Mouse (Mus musculus): ENCODE results near the gene Sox3.

Gene Sox3

GRCm38 (mm10) chrX:60892801-60893681 is at the start of gene Sox3:
Gene Sox3 (minus strand): TSS chrX:60893430.
- no peak for DNase-seq

- no peak for DNase-seq
These were observed 47.0 kb upstream of the Sox3 start for GRCm38 (mm10) chrX:60940225-60940624.

- DNase-seq = no peak
These were observed 6.3 kb upstream of the Sox3 start for GRCm38 (mm10) chrX:60899546-60899945.

GRCm38 (mm10) chrX:60898641-60899040 is 5.4 kb upstream of the Sox3 start:
- DNase-seq = no peak

GRCm38 (mm10) chrX:60896296-60896695 is 3.1 kb upstream of the Sox3 start:
- DNase-seq = no peak

- DNase-seq = no peak
These were observed 2.2 kb upstream of the Sox3 start for GRCm38 (mm10) chrX:60895416-60895815.

- DNase-seq = no peak
These were observed 702 bp upstream of the Sox3 start for GRCm38 (mm10) chrX:60893720-60894543.

GRCm38 (mm10) chrX:60892098-60892800 is 981 bp downstream of the Sox3 start:
- DNase-seq = no peak

- no peak for DNase-seq
These were observed 1.7 kb downstream of the Sox3 start for GRCm38 (mm10) chrX:60891329-60892095.

GRCm38 (mm10) chrX:60890651-60891050 is 2.6 kb downstream of the Sox3 start:
- DNase-seq = no peak

GRCm38 (mm10) chrX:60889956-60890485 is 3.2 kb downstream of the Sox3 start:
- no peak for DNase-seq
